Mouse (Mus musculus): Measurements from ENCODE around the gene Btnl4. TPM values are rescaled to one million over a fixed set of nuclear protein-coding genes. Genes with fewer than 3 reads are reported as not detected.
"Not testable (repeated sequence)": the region's sequence is repeated elsewhere in the genome, so short reads cannot be mapped to it uniquely, and the experiment has no call there.

The Btnl4 gene
- polyA plus RNA-seq, 1 experiment from 2014 or later = not detected

DNA sequence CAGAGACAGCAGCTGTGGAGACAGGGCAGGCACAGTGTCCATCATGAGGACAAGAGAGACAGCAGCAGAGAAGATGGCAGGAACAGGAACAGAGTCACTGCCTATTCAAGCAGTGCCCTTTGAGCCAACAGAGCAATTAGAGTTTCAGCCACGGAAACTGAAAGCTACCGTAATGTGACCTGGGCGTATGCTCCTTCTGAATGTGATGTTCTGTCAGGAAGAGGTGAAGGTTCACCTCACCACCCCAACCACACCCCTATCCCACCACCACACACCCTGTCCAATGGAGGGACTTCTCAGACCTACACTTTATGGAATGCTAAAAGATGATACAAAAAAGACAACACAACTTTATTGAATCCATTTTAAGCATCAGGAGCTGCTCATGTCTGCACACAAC, 20.2 kb upstream of the Btnl4 start:
- not testable (repeated sequence) for H3K9me3 ChIP-seq (ENCODE audit: control insufficient read depth, low read length); DNase-seq (ENCODE audit: low spot score); H3K4me3 ChIP-seq (ENCODE audit: low read depth, low read length); H3K27ac ChIP-seq (ENCODE audit: low read depth, low read length); H3K4me2 ChIP-seq (replicated peaks; ENCODE audit: low read depth, low read length); H3K27me3 ChIP-seq (ENCODE audit: control insufficient read depth, insufficient read depth, low read length); ATAC-seq (ENCODE audit: low FRiP score); H3K36me3 ChIP-seq (ENCODE audit: control insufficient read depth, insufficient read depth, low read length); H3K9ac ChIP-seq (ENCODE audit: low read depth, low read length); H3K4me1 ChIP-seq (replicated peaks; ENCODE audit: control insufficient read depth, insufficient read depth, low read length)
- 87% methylated on average over 3 of the region's 3 CpGs for WGBS

GRCm38 (mm10) chr17:34496539-34496938, 19.4 kb upstream of the Btnl4 start:
- 48% methylated on average over 2 of the region's 2 CpGs for WGBS
- Histone ChIP-seq H3K9ac (ENCODE audit: low read depth, low read length) (no peak overlapping the region), H3K4me2 (replicated peaks; ENCODE audit: low read depth, low read length) (no peak overlapping the region), H3K9me3 (ENCODE audit: control insufficient read depth, low read length) (no peaks in the 10 kb centered on the region), H3K4me3 (ENCODE audit: low read depth, low read length) (no peak overlapping the region), H3K36me3 (ENCODE audit: control insufficient read depth, insufficient read depth, low read length) (no peaks in the 10 kb centered on the region), H3K27me3 (ENCODE audit: control insufficient read depth, insufficient read depth, low read length) (no peaks in the 10 kb centered on the region), H3K27ac (ENCODE audit: low read depth, low read length) (no peak overlapping the region), H3K4me1 (replicated peaks; ENCODE audit: control insufficient read depth, insufficient read depth, low read length) (no peaks in the 10 kb centered on the region)
- DNase-seq (ENCODE audit: low spot score) (no peak), ATAC-seq (ENCODE audit: low FRiP score) (no peak)

- H3K27me3 ChIP-seq (ENCODE audit: control insufficient read depth, insufficient read depth, low read length); H3K4me3 ChIP-seq (ENCODE audit: low read depth, low read length); ATAC-seq (ENCODE audit: low FRiP score); H3K9ac ChIP-seq (ENCODE audit: low read depth, low read length); H3K4me1 ChIP-seq (replicated peaks; ENCODE audit: control insufficient read depth, insufficient read depth, low read length); H3K27ac ChIP-seq (ENCODE audit: low read depth, low read length); H3K9me3 ChIP-seq (ENCODE audit: control insufficient read depth, low read length); H3K4me2 ChIP-seq (replicated peaks; ENCODE audit: low read depth, low read length); DNase-seq (ENCODE audit: low spot score); H3K36me3 ChIP-seq (ENCODE audit: control insufficient read depth, insufficient read depth, low read length): not testable (repeated sequence)
- 86% methylated on average over 2 of the region's 2 CpGs for WGBS
These were observed 18.0 kb upstream of the Btnl4 start for GRCm38 (mm10) chr17:34495156-34495555.

GRCm38 (mm10) chr17:34492796-34493195, 15.7 kb upstream of the Btnl4 start:
- Histone ChIP-seq H3K9me3 (ENCODE audit: control insufficient read depth, low read length) (no peaks in the 10 kb centered on the region), H3K27me3 (ENCODE audit: control insufficient read depth, insufficient read depth, low read length) (no peaks in the 10 kb centered on the region), H3K9ac (ENCODE audit: low read depth, low read length) (no peak overlapping the region), H3K4me3 (ENCODE audit: low read depth, low read length) (no peak overlapping the region), H3K27ac (ENCODE audit: low read depth, low read length) (no peak overlapping the region), H3K4me2 (replicated peaks; ENCODE audit: low read depth, low read length) (no peak overlapping the region), H3K4me1 (replicated peaks; ENCODE audit: control insufficient read depth, insufficient read depth, low read length) (no peaks in the 10 kb centered on the region), H3K36me3 (ENCODE audit: control insufficient read depth, insufficient read depth, low read length) (no peaks in the 10 kb centered on the region)
- ATAC-seq (ENCODE audit: low FRiP score) (no peak), DNase-seq (ENCODE audit: low spot score) (no peak)

GRCm38 (mm10) chr17:34476427-34476826, 691 bp downstream of the Btnl4 start:
- no peak overlapping the region for H3K27ac ChIP-seq (ENCODE audit: low read depth, low read length)
- ATAC-seq (ENCODE audit: low FRiP score) (no peak), DNase-seq (ENCODE audit: low spot score) (no peak)
- no peaks in the 10 kb centered on the region for H3K4me1 ChIP-seq (replicated peaks; ENCODE audit: control insufficient read depth, insufficient read depth, low read length)
- WGBS = 88% methylated on average over 1 of the region's 2 CpGs
- no peaks in the 10 kb centered on the region for H3K9me3 ChIP-seq (ENCODE audit: control insufficient read depth, low read length)
- H3K36me3 ChIP-seq (ENCODE audit: control insufficient read depth, insufficient read depth, low read length) = no peaks in the 10 kb centered on the region
- no peak overlapping the region for H3K4me3 ChIP-seq (ENCODE audit: low read depth, low read length)
- H3K4me2 ChIP-seq (replicated peaks; ENCODE audit: low read depth, low read length) = no peak overlapping the region
- no peak overlapping the region for H3K9ac ChIP-seq (ENCODE audit: low read depth, low read length)
- no peaks in the 10 kb centered on the region for H3K27me3 ChIP-seq (ENCODE audit: control insufficient read depth, insufficient read depth, low read length)

GRCm38 (mm10) chr17:34475060-34475459, 2.1 kb downstream of the Btnl4 start:
- Histone ChIP-seq H3K27ac (ENCODE audit: low read depth, low read length) (no peak overlapping the region), H3K9ac (ENCODE audit: low read depth, low read length) (no peak overlapping the region), H3K4me3 (ENCODE audit: low read depth, low read length) (no peak overlapping the region), H3K27me3 (ENCODE audit: control insufficient read depth, insufficient read depth, low read length) (no peaks in the 10 kb centered on the region), H3K36me3 (ENCODE audit: control insufficient read depth, insufficient read depth, low read length) (no peaks in the 10 kb centered on the region), H3K9me3 (ENCODE audit: control insufficient read depth, low read length) (no peaks in the 10 kb centered on the region), H3K4me1 (replicated peaks; ENCODE audit: control insufficient read depth, insufficient read depth, low read length) (no peaks in the 10 kb centered on the region), H3K4me2 (replicated peaks; ENCODE audit: low read depth, low read length) (no peak overlapping the region)
- DNase-seq (ENCODE audit: low spot score) (no peak), ATAC-seq (ENCODE audit: low FRiP score) (no peak)
- 83% methylated on average over 3 of the region's 3 CpGs for WGBS

- Histone ChIP-seq H3K4me3 (ENCODE audit: low read depth, low read length) (no peak overlapping the region), H3K9me3 (ENCODE audit: control insufficient read depth, low read length) (no peaks in the 10 kb centered on the region), H3K4me1 (replicated peaks; ENCODE audit: control insufficient read depth, insufficient read depth, low read length) (no peaks in the 10 kb centered on the region), H3K27me3 (ENCODE audit: control insufficient read depth, insufficient read depth, low read length) (no peaks in the 10 kb centered on the region), H3K4me2 (replicated peaks; ENCODE audit: low read depth, low read length) (no peak overlapping the region), H3K36me3 (ENCODE audit: control insufficient read depth, insufficient read depth, low read length) (no peaks in the 10 kb centered on the region), H3K27ac (ENCODE audit: low read depth, low read length) (no peak overlapping the region), H3K9ac (ENCODE audit: low read depth, low read length) (no peak overlapping the region)
- DNase-seq (ENCODE audit: low spot score) (no peak), ATAC-seq (ENCODE audit: low FRiP score) (no peak)
- WGBS = 93% methylated on average over 2 of the region's 2 CpGs
These were observed 6.6 kb downstream of the Btnl4 start for GRCm38 (mm10) chr17:34470491-34470890.

GRCm38 (mm10) chr17:34465906-34466305, 11.2 kb downstream of the Btnl4 start:
- H3K4me1 ChIP-seq (replicated peaks; ENCODE audit: control insufficient read depth, insufficient read depth, low read length); H3K9me3 ChIP-seq (ENCODE audit: control insufficient read depth, low read length); H3K9ac ChIP-seq (ENCODE audit: low read depth, low read length); ATAC-seq (ENCODE audit: low FRiP score); H3K27me3 ChIP-seq (ENCODE audit: control insufficient read depth, insufficient read depth, low read length); H3K36me3 ChIP-seq (ENCODE audit: control insufficient read depth, insufficient read depth, low read length); H3K4me2 ChIP-seq (replicated peaks; ENCODE audit: low read depth, low read length); H3K27ac ChIP-seq (ENCODE audit: low read depth, low read length); DNase-seq (ENCODE audit: low spot score); H3K4me3 ChIP-seq (ENCODE audit: low read depth, low read length): not testable (repeated sequence)

DNA sequence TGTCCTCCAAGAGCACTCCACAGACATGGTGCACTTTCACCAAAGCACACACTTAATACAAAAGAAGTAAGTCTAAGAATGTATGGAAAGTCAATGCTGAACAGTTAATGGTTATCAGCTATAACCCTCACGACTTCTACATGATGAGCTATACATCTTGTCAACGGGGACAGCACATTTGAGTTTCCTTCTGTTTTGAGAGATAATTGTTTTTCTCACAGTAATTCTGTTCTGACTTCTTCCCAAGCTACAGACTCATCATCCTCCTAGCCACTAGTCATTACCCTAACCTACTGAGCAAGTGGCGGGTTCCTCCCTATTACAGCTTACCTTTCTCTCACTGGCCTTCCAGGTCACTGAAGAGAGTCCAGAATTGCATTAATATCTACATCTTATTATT, 17.9 kb downstream of the Btnl4 start:
- no peak overlapping the region for H3K4me2 ChIP-seq (replicated peaks; ENCODE audit: low read depth, low read length)
- 96% methylated on average over 3 of the region's 3 CpGs for WGBS
- ATAC-seq (ENCODE audit: low FRiP score) = no peak
- H3K36me3 ChIP-seq (ENCODE audit: control insufficient read depth, insufficient read depth, low read length) = no peaks in the 10 kb centered on the region
- no peaks in the 10 kb centered on the region for H3K27me3 ChIP-seq (ENCODE audit: control insufficient read depth, insufficient read depth, low read length)
- DNase-seq (ENCODE audit: low spot score) = no peak
- no peaks in the 10 kb centered on the region for H3K9me3 ChIP-seq (ENCODE audit: control insufficient read depth, low read length)
- H3K4me1 ChIP-seq (replicated peaks; ENCODE audit: control insufficient read depth, insufficient read depth, low read length) = no peaks in the 10 kb centered on the region
- H3K9ac ChIP-seq (ENCODE audit: low read depth, low read length) = no peak overlapping the region
- H3K4me3 ChIP-seq (ENCODE audit: low read depth, low read length) = no peak overlapping the region
- no peak overlapping the region for H3K27ac ChIP-seq (ENCODE audit: low read depth, low read length)
